Mouse (Mus musculus): ENCODE data around the gene Tbl1xr1. TPM values are rescaled to one million over a fixed set of nuclear protein-coding genes. Genes with fewer than 3 reads are reported as not detected.
A peak's percentile ranks its signal among the peaks of the same experiment; 100 is the strongest.

Tbl1xr1 gene
- polyA plus RNA-seq, 1 experiment from 2014 or later, result 9.6 TPM

- Histone ChIP-seq H3K4me1 (replicated peaks; ENCODE audit: control insufficient read depth, insufficient read depth) (no peaks in the 10 kb centered on the region), H3K4me2 (replicated peaks; ENCODE audit: low read depth) (no peak overlapping the region), H3K4me3 (ENCODE audit: low read depth, low read length) (no peak overlapping the region), H3K9me3 (ENCODE audit: control insufficient read depth, low read length) (no peaks in the 10 kb centered on the region), H3K9ac (ENCODE audit: low read length) (no peak overlapping the region), H3K27ac (replicated peaks) (no peak overlapping the region), H3K27me3 (ENCODE audit: control insufficient read depth, insufficient read depth, low read length) (no peaks in the 10 kb centered on the region), H3K36me3 (ENCODE audit: control insufficient read depth, insufficient read depth, low read length) (no peaks in the 10 kb centered on the region; the same call in 1 of the 2 replicates)
- 85% methylated on average over 4 of the region's 4 CpGs for WGBS
- DNase-seq (ENCODE audit: low spot score) (no peak), ATAC-seq (ENCODE audit: low FRiP score, low TSS enrichment) (no peak)
- TF ChIP-seq EP300 (optimal IDR thresholded peaks at IDR 0.05), result no peak
- TF ChIP-seq CTCF (IDR thresholded peaks at IDR 0.05; ENCODE audit: low read depth), result no peak
Observed at GRCm38 (mm10) chr3:22082823-22083222, 6.4 kb downstream of the Tbl1xr1 start.

GRCm38 (mm10) chr3:22084222-22084996 is 8.0 kb downstream of the Tbl1xr1 start:
- no peaks in the 10 kb centered on the region for H3K27me3 ChIP-seq (ENCODE audit: control insufficient read depth, insufficient read depth, low read length)
- H3K9me3 ChIP-seq (ENCODE audit: control insufficient read depth, low read length), result no peaks in the 10 kb centered on the region
- H3K4me2 ChIP-seq (replicated peaks; ENCODE audit: low read depth), result no peak overlapping the region
- TF ChIP-seq EP300 (optimal IDR thresholded peaks at IDR 0.05) (no peak), CTCF (IDR thresholded peaks at IDR 0.05; ENCODE audit: low read depth) (no peak)
- no peaks in the 10 kb centered on the region; the same call in 1 of the 2 replicates for H3K36me3 ChIP-seq (ENCODE audit: control insufficient read depth, insufficient read depth, low read length)
- no peak overlapping the region for H3K27ac ChIP-seq (replicated peaks)
- H3K9ac ChIP-seq (ENCODE audit: low read length), result no peak overlapping the region
- 81% methylated on average over 10 of the region's 10 CpGs for WGBS
- DNase-seq (ENCODE audit: low spot score) (no peak), ATAC-seq (ENCODE audit: low FRiP score, low TSS enrichment) (no peak)
- no peaks in the 10 kb centered on the region for H3K4me1 ChIP-seq (replicated peaks; ENCODE audit: control insufficient read depth, insufficient read depth)
- no peak overlapping the region for H3K4me3 ChIP-seq (ENCODE audit: low read depth, low read length)

GRCm38 (mm10) chr3:22089825-22090224 is 13.4 kb downstream of the Tbl1xr1 start:
- DNase-seq (ENCODE audit: low spot score) (no peak), ATAC-seq (ENCODE audit: low FRiP score, low TSS enrichment) (no peak)
- no peak overlapping the region for H3K4me3 ChIP-seq (ENCODE audit: low read depth, low read length)
- peaks cover 9% of the 10 kb centered on the region for H3K4me1 ChIP-seq (replicated peaks; ENCODE audit: control insufficient read depth, insufficient read depth)
- H3K9ac ChIP-seq (ENCODE audit: low read length), result no peak overlapping the region
- H3K27ac ChIP-seq (replicated peaks), result peak overlapping the region; percentile 69
- WGBS, result 76% methylated on average over 3 of the region's 3 CpGs
- no peak overlapping the region for H3K4me2 ChIP-seq (replicated peaks; ENCODE audit: low read depth)
- no peaks in the 10 kb centered on the region for H3K27me3 ChIP-seq (ENCODE audit: control insufficient read depth, insufficient read depth, low read length)
- no peaks in the 10 kb centered on the region for H3K9me3 ChIP-seq (ENCODE audit: control insufficient read depth, low read length)
- no peaks in the 10 kb centered on the region for H3K36me3 ChIP-seq (ENCODE audit: control insufficient read depth, insufficient read depth, low read length)
- TF ChIP-seq CTCF (IDR thresholded peaks at IDR 0.05; ENCODE audit: low read depth), result no peak
- TF ChIP-seq EP300 (optimal IDR thresholded peaks at IDR 0.05), result no peak

- H3K36me3 ChIP-seq (ENCODE audit: control insufficient read depth, insufficient read depth, low read length), result no peaks in the 10 kb centered on the region
- H3K9ac ChIP-seq (ENCODE audit: low read length), result no peak overlapping the region
- ATAC-seq (ENCODE audit: low FRiP score, low TSS enrichment) (peak; percentile 80), DNase-seq (ENCODE audit: low spot score) (peak; percentile 45)
- no peak overlapping the region for H3K4me2 ChIP-seq (replicated peaks; ENCODE audit: low read depth)
- no peak overlapping the region for H3K4me3 ChIP-seq (ENCODE audit: low read depth, low read length)
- H3K4me1 ChIP-seq (replicated peaks; ENCODE audit: control insufficient read depth, insufficient read depth), result peaks cover 9% of the 10 kb centered on the region
- no peaks in the 10 kb centered on the region for H3K27me3 ChIP-seq (ENCODE audit: control insufficient read depth, insufficient read depth, low read length)
- H3K27ac ChIP-seq (replicated peaks), result peak overlapping the region; percentile 63; the same call in 1 of the 2 replicates
- H3K9me3 ChIP-seq (ENCODE audit: control insufficient read depth, low read length), result no peaks in the 10 kb centered on the region
- no peak for TF ChIP-seq EP300 (optimal IDR thresholded peaks at IDR 0.05)
- no peak for TF ChIP-seq CTCF (IDR thresholded peaks at IDR 0.05; ENCODE audit: low read depth)
- 32% methylated on average over 8 of the region's 8 CpGs for WGBS
Observed at GRCm38 (mm10) chr3:22090431-22091265, 14.2 kb downstream of the Tbl1xr1 start.

GRCm38 (mm10) chr3:22091266-22091550 is 14.8 kb downstream of the Tbl1xr1 start:
- no peak for DNase-seq (ENCODE audit: low spot score)
- peaks cover 9% of the 10 kb centered on the region for H3K4me1 ChIP-seq (replicated peaks; ENCODE audit: control insufficient read depth, insufficient read depth)
- H3K4me3 ChIP-seq (ENCODE audit: low read depth, low read length), result no peak overlapping the region
- no peaks in the 10 kb centered on the region for H3K9me3 ChIP-seq (ENCODE audit: control insufficient read depth, low read length)
- peak overlapping the region; percentile 63; the same call in 1 of the 2 replicates for H3K27ac ChIP-seq (replicated peaks)
- no peak overlapping the region for H3K4me2 ChIP-seq (replicated peaks; ENCODE audit: low read depth)
- H3K9ac ChIP-seq (ENCODE audit: low read length), result no peak overlapping the region
- H3K27me3 ChIP-seq (ENCODE audit: control insufficient read depth, insufficient read depth, low read length), result no peaks in the 10 kb centered on the region
- no peaks in the 10 kb centered on the region for H3K36me3 ChIP-seq (ENCODE audit: control insufficient read depth, insufficient read depth, low read length)
- TF ChIP-seq EP300 (optimal IDR thresholded peaks at IDR 0.05), result no peak
- TF ChIP-seq CTCF (IDR thresholded peaks at IDR 0.05; ENCODE audit: low read depth), result no peak
- no peak for ATAC-seq (ENCODE audit: low FRiP score, low TSS enrichment)
- WGBS, result 45% methylated on average over 3 of the region's 3 CpGs

- Histone ChIP-seq H3K4me1 (replicated peaks; ENCODE audit: control insufficient read depth, insufficient read depth) (peaks cover 9% of the 10 kb centered on the region), H3K9me3 (ENCODE audit: control insufficient read depth, low read length) (no peaks in the 10 kb centered on the region), H3K27me3 (ENCODE audit: control insufficient read depth, insufficient read depth, low read length) (no peaks in the 10 kb centered on the region), H3K4me2 (replicated peaks; ENCODE audit: low read depth) (no peak overlapping the region), H3K4me3 (ENCODE audit: low read depth, low read length) (no peak overlapping the region), H3K9ac (ENCODE audit: low read length) (no peak overlapping the region), H3K27ac (replicated peaks) (no peak overlapping the region), H3K36me3 (ENCODE audit: control insufficient read depth, insufficient read depth, low read length) (no peaks in the 10 kb centered on the region)
- no peak for DNase-seq (ENCODE audit: low spot score)
- TF ChIP-seq EP300 (optimal IDR thresholded peaks at IDR 0.05) (no peak), CTCF (IDR thresholded peaks at IDR 0.05; ENCODE audit: low read depth) (no peak)
- ATAC-seq (ENCODE audit: low FRiP score, low TSS enrichment), result no peak
- WGBS, result 61% methylated on average over 3 of the region's 3 CpGs
Observed at GRCm38 (mm10) chr3:22091681-22092080, 15.2 kb downstream of the Tbl1xr1 start.

Measured in stomach, postnatal 0 days (tissue).